Mouse (Mus musculus): ENCODE measurements at regions not wholly inside any gene's neighbourhood (a gene's known extent, or its start where the extent isn't known, plus 50 kb on each side); places are given as distances from the start of the nearest gene placed in this dataset.
A peak's percentile ranks its signal among the peaks of the same experiment; 100 is the strongest.

DNA sequence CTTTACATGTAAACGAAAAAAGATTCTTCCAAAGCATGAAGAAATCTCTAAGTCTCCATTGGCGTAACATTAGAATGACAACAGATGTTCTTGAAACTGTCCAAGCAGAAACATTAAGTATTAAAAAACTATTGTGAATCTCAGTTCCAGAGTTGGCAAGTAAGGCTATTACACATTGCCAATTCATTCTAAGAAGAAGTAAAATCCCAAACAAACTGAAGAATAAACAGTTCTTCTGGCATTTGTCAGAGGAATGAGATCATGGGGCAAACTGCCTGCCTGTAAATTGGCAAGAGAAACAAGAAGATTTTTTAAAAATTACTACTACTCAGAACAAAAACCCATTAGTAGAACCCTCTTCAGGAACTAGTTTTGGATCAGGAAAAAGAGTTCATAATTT, 680.1 kb downstream of the Nova1 start:
- Histone ChIP-seq H3K9ac (ENCODE audit: low read length) (no peak overlapping the region), H3K27me3 (ENCODE audit: control insufficient read depth, insufficient read depth, low read length) (no peaks in the 10 kb centered on the region), H3K36me3 (ENCODE audit: control insufficient read depth, insufficient read depth) (no peaks in the 10 kb centered on the region), H3K4me3 (ENCODE audit: low read length) (no peak overlapping the region), H3K9me3 (replicated peaks; ENCODE audit: control insufficient read depth, low read length) (no peaks in the 10 kb centered on the region), H3K4me2 (ENCODE audit: low read depth, low read length) (no peak overlapping the region), H3K4me1 (ENCODE audit: control insufficient read depth, insufficient read depth, low read length) (no peaks in the 10 kb centered on the region), H3K27ac (ENCODE audit: low read length) (no peak overlapping the region)
- 72% methylated on average over 2 of the region's 2 CpGs for WGBS
- no peak for ATAC-seq (replicated peaks; ENCODE audit: extremely low read depth, insufficient read depth, low FRiP score)

DNA sequence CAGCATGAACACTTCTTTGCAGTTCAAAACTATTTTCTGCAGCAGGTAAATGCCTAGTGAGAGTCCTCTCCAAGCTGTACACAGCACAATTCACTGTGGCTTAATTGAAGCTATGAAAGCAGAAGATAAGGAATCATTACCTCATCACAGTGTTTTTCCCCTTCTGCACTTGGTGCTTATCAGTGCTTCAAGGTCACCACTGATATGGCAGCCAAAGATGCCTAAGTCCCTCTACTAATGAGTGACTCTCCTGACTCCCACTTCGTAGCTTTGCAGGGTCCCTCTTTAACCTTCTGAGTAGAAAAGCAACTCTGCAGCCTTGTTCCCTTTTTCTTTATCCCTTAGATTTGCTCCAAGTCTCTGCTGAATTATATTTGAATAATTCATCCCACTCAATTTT, 692.9 kb downstream of the Nova1 start:
- no peak overlapping the region for H3K4me2 ChIP-seq (ENCODE audit: low read depth, low read length)
- ATAC-seq (replicated peaks; ENCODE audit: extremely low read depth, insufficient read depth, low FRiP score) = 0 out of 2 replicates have a peak, but pooled peaks have one; percentile 37
- H3K9ac ChIP-seq (ENCODE audit: low read length) = no peak overlapping the region
- H3K4me1 ChIP-seq (ENCODE audit: control insufficient read depth, insufficient read depth, low read length) = no peaks in the 10 kb centered on the region
- H3K4me3 ChIP-seq (ENCODE audit: low read length) = no peak overlapping the region
- no peaks in the 10 kb centered on the region for H3K9me3 ChIP-seq (replicated peaks; ENCODE audit: control insufficient read depth, low read length)
- 19% methylated on average over 1 of the region's 1 CpGs for WGBS
- H3K27ac ChIP-seq (ENCODE audit: low read length) = no peak overlapping the region
- no peaks in the 10 kb centered on the region for H3K36me3 ChIP-seq (ENCODE audit: control insufficient read depth, insufficient read depth)
- no peaks in the 10 kb centered on the region for H3K27me3 ChIP-seq (ENCODE audit: control insufficient read depth, insufficient read depth, low read length)

GRCm38 (mm10) chr12:46111352-46111751, 707.4 kb downstream of the Nova1 start:
- Histone ChIP-seq H3K4me1 (ENCODE audit: control insufficient read depth, insufficient read depth, low read length) (no peaks in the 10 kb centered on the region), H3K9ac (ENCODE audit: low read length) (no peak overlapping the region), H3K27ac (ENCODE audit: low read length) (no peak overlapping the region), H3K27me3 (ENCODE audit: control insufficient read depth, insufficient read depth, low read length) (no peaks in the 10 kb centered on the region), H3K4me2 (ENCODE audit: low read depth, low read length) (no peak overlapping the region), H3K36me3 (ENCODE audit: control insufficient read depth, insufficient read depth) (no peaks in the 10 kb centered on the region), H3K4me3 (ENCODE audit: low read length) (no peak overlapping the region), H3K9me3 (replicated peaks; ENCODE audit: control insufficient read depth, low read length) (no peaks in the 10 kb centered on the region)
- WGBS = 68% methylated on average over 4 of the region's 4 CpGs
- no peak for ATAC-seq (replicated peaks; ENCODE audit: extremely low read depth, insufficient read depth, low FRiP score)

GRCm38 (mm10) chr12:46083356-46083755, 735.4 kb downstream of the Nova1 start:
- no peaks in the 10 kb centered on the region for H3K9me3 ChIP-seq (replicated peaks; ENCODE audit: control insufficient read depth, low read length)
- 76% methylated on average over 2 of the region's 2 CpGs for WGBS
- no peak for ATAC-seq (replicated peaks; ENCODE audit: extremely low read depth, insufficient read depth, low FRiP score)
- no peak overlapping the region for H3K4me3 ChIP-seq (ENCODE audit: low read length)
- no peak overlapping the region for H3K4me2 ChIP-seq (ENCODE audit: low read depth, low read length)
- no peaks in the 10 kb centered on the region for H3K27me3 ChIP-seq (ENCODE audit: control insufficient read depth, insufficient read depth, low read length)
- no peaks in the 10 kb centered on the region for H3K36me3 ChIP-seq (ENCODE audit: control insufficient read depth, insufficient read depth)
- no peak overlapping the region for H3K9ac ChIP-seq (ENCODE audit: low read length)
- no peak overlapping the region for H3K27ac ChIP-seq (ENCODE audit: low read length)
- no peaks in the 10 kb centered on the region for H3K4me1 ChIP-seq (ENCODE audit: control insufficient read depth, insufficient read depth, low read length)

- ATAC-seq (replicated peaks; ENCODE audit: extremely low read depth, insufficient read depth, low FRiP score) = no peak
- Histone ChIP-seq H3K9ac (ENCODE audit: low read length) (no peak overlapping the region), H3K4me3 (ENCODE audit: low read length) (no peak overlapping the region), H3K27me3 (ENCODE audit: control insufficient read depth, insufficient read depth, low read length) (no peaks in the 10 kb centered on the region), H3K9me3 (replicated peaks; ENCODE audit: control insufficient read depth, low read length) (no peaks in the 10 kb centered on the region), H3K36me3 (ENCODE audit: control insufficient read depth, insufficient read depth) (no peaks in the 10 kb centered on the region), H3K27ac (ENCODE audit: low read length) (no peak overlapping the region), H3K4me1 (ENCODE audit: control insufficient read depth, insufficient read depth, low read length) (no peaks in the 10 kb centered on the region), H3K4me2 (ENCODE audit: low read depth, low read length) (no peak overlapping the region)
- WGBS = 84% methylated on average over 11 of the region's 11 CpGs
These were observed 742.9 kb downstream of the Nova1 start for GRCm38 (mm10) chr12:46075789-46076217.

GRCm38 (mm10) chr12:46075355-46075754, 743.4 kb downstream of the Nova1 start:
- H3K9me3 ChIP-seq (replicated peaks; ENCODE audit: control insufficient read depth, low read length) = no peaks in the 10 kb centered on the region
- ATAC-seq (replicated peaks; ENCODE audit: extremely low read depth, insufficient read depth, low FRiP score) = no peak
- 77% methylated on average over 5 of the region's 5 CpGs for WGBS
- H3K36me3 ChIP-seq (ENCODE audit: control insufficient read depth, insufficient read depth) = no peaks in the 10 kb centered on the region
- H3K4me1 ChIP-seq (ENCODE audit: control insufficient read depth, insufficient read depth, low read length) = no peaks in the 10 kb centered on the region
- H3K4me3 ChIP-seq (ENCODE audit: low read length) = no peak overlapping the region
- no peak overlapping the region for H3K4me2 ChIP-seq (ENCODE audit: low read depth, low read length)
- no peak overlapping the region for H3K27ac ChIP-seq (ENCODE audit: low read length)
- no peaks in the 10 kb centered on the region for H3K27me3 ChIP-seq (ENCODE audit: control insufficient read depth, insufficient read depth, low read length)
- H3K9ac ChIP-seq (ENCODE audit: low read length) = no peak overlapping the region

DNA sequence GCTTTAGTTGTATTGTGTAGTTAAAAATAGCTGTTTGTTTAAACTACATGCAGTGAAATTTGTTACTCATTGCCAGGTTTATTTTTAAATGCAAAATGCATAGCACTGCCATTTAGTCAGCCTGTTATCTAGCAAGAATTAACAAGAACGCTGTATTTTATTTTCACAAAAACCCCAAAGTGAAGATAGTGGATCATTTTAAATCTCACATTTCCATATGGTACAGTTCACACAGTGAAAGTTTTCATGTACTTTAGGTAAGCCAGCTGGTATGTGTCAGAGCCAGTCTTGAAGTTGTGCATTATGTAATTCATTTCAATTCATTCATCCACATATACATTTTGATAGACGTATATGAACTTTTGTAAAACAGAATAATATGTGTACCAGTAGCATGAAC, 751.8 kb downstream of the Nova1 start:
- no peak overlapping the region for H3K4me3 ChIP-seq (ENCODE audit: low read length)
- H3K9ac ChIP-seq (ENCODE audit: low read length) = no peak overlapping the region
- H3K4me2 ChIP-seq (ENCODE audit: low read depth, low read length) = no peak overlapping the region
- no peak for ATAC-seq (replicated peaks; ENCODE audit: extremely low read depth, insufficient read depth, low FRiP score)
- no peaks in the 10 kb centered on the region for H3K27me3 ChIP-seq (ENCODE audit: control insufficient read depth, insufficient read depth, low read length)
- WGBS = 75% methylated on average over 2 of the region's 2 CpGs
- H3K27ac ChIP-seq (ENCODE audit: low read length) = no peak overlapping the region
- H3K4me1 ChIP-seq (ENCODE audit: control insufficient read depth, insufficient read depth, low read length) = no peaks in the 10 kb centered on the region
- H3K36me3 ChIP-seq (ENCODE audit: control insufficient read depth, insufficient read depth) = no peaks in the 10 kb centered on the region
- H3K9me3 ChIP-seq (replicated peaks; ENCODE audit: control insufficient read depth, low read length) = no peaks in the 10 kb centered on the region

DNA sequence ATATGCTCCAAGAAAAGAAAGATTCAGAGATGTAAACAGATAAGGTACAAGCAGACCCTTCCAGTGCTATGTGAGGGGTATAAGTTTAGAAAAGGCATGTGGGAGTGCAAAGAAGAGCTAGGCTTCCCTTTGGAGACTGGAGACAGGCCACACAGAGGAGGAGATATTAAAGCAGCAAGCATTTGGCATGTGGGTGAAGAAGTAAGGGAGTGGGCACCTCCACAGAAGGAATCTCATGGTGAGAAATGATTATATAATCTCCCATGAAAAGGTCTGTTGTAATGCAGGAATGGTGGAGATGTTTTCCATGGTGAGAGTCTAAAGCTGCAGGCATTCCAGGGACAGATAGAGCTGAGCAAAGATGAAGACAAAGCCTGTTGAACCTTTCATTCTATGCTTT, 778.1 kb downstream of the Nova1 start:
- Histone ChIP-seq H3K4me1 (ENCODE audit: control insufficient read depth, insufficient read depth, low read length) (no peaks in the 10 kb centered on the region), H3K36me3 (ENCODE audit: control insufficient read depth, insufficient read depth) (no peaks in the 10 kb centered on the region), H3K9me3 (replicated peaks; ENCODE audit: control insufficient read depth, low read length) (no peaks in the 10 kb centered on the region), H3K27me3 (ENCODE audit: control insufficient read depth, insufficient read depth, low read length) (no peaks in the 10 kb centered on the region), H3K27ac (ENCODE audit: low read length) (no peak overlapping the region), H3K9ac (ENCODE audit: low read length) (no peak overlapping the region), H3K4me2 (ENCODE audit: low read depth, low read length) (no peak overlapping the region), H3K4me3 (ENCODE audit: low read length) (no peak overlapping the region)
- ATAC-seq (replicated peaks; ENCODE audit: extremely low read depth, insufficient read depth, low FRiP score) = no peak

DNA sequence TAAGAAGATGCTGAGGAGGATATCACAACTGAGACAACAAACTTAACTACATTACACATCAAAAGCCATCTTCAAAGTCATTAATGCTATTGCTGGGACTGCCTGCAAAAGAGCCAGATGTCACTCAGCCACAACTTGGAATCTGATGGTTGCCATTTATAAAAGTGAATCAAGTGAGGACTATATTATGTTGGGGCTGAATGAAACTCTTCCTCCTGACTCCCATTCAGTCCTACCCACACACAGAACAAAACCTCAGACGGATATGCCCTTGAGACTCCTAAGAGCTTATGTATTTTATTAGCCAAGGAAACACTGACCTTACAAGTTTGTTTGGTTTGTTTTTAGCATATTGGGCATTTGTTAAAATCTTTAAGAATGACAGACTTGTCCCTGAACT, 778.5 kb downstream of the Nova1 start:
- Histone ChIP-seq H3K36me3 (ENCODE audit: control insufficient read depth, insufficient read depth) (no peaks in the 10 kb centered on the region), H3K9me3 (replicated peaks; ENCODE audit: control insufficient read depth, low read length) (no peaks in the 10 kb centered on the region), H3K9ac (ENCODE audit: low read length) (no peak overlapping the region), H3K27ac (ENCODE audit: low read length) (no peak overlapping the region), H3K4me3 (ENCODE audit: low read length) (no peak overlapping the region), H3K4me1 (ENCODE audit: control insufficient read depth, insufficient read depth, low read length) (no peaks in the 10 kb centered on the region), H3K4me2 (ENCODE audit: low read depth, low read length) (no peak overlapping the region), H3K27me3 (ENCODE audit: control insufficient read depth, insufficient read depth, low read length) (no peaks in the 10 kb centered on the region)
- WGBS = 81% methylated on average over 1 of the region's 1 CpGs
- ATAC-seq (replicated peaks; ENCODE audit: extremely low read depth, insufficient read depth, low FRiP score) = no peak

DNA sequence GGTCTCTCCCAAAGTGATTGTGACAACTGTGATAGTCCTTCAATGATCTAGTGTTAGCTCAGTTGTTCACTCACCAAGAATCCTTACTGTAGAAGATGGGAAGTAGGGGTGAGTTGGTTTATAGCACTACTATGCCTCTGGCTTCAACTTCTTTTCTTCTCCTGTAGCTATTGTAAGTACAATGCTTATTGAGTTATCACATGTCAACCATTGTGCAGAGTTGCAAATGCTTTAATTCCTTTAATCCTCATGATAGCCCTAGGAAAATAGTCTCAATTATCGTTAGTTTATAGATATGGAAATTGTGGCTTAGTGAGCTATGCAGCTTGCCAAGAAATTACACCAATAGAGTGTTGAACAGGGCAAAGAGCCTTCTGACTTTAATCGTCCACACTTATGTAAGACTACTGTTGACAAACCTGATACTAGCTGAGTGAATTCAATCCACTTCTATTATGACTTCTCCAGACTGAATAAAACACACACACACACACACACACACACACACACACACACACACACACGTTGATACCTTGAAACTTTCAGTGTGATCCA, 782.1 kb downstream of the Nova1 start:
- ATAC-seq (replicated peaks; ENCODE audit: extremely low read depth, insufficient read depth, low FRiP score) = no peak
- Histone ChIP-seq H3K27ac (ENCODE audit: low read length) (no peak overlapping the region), H3K36me3 (ENCODE audit: control insufficient read depth, insufficient read depth) (no peaks in the 10 kb centered on the region), H3K9ac (ENCODE audit: low read length) (no peak overlapping the region), H3K4me1 (ENCODE audit: control insufficient read depth, insufficient read depth, low read length) (no peaks in the 10 kb centered on the region), H3K4me2 (ENCODE audit: low read depth, low read length) (no peak overlapping the region), H3K9me3 (replicated peaks; ENCODE audit: control insufficient read depth, low read length) (no peaks in the 10 kb centered on the region), H3K4me3 (ENCODE audit: low read length) (no peak overlapping the region), H3K27me3 (ENCODE audit: control insufficient read depth, insufficient read depth, low read length) (no peaks in the 10 kb centered on the region)
- WGBS = 48% methylated on average over 3 of the region's 3 CpGs

Measured in heart, embryonic 16.5 days (tissue).